Mouse (Mus musculus) G1E (cell line): ENCODE results near the gene Agl.

Experiments used
- CTCF ChIP-seq: IDR thresholded peaks from 2 replicates; pipeline ENCODE4 v1.5.1; 2012; ENCODE audit warnings: low read depth, low read length, inconsistent platforms, mixed read lengths
- TAL1 ChIP-seq: conservative IDR thresholded peaks from 2 replicates; pipeline ENCODE4 v1.6.1; 2012; ENCODE audit warnings: low read depth, low read length, inconsistent platforms, mixed read lengths

DNA sequence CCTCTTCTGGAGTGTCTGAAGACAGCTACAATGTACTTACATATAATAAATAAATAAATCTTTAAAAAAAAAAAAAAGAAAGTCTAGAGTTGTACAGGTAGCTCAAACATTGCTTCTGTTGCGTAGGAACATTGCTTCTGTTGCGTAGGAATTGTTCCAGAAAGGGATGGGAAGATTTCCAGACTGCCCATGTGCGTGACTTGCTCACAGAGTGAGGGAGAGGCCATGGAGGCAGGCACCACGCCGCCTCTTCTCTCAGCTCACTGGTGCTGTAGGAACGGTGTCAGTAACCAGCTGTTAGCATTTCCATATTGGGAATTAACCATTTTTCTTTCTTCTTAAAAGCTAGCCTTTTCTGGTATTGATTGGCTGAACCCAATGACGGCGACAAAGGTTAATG is 55.1 kb downstream of the Agl start:
- TF ChIP-seq CTCF (no peak), TAL1 (no peak)
